Mouse (Mus musculus) MEL (cell line): Measurements from ENCODE around the gene S100a10.

Source experiments
- CTCF ChIP-seq, 3 experiments: IDR thresholded peaks in 2 of 3; conservative IDR thresholded peaks in 1 of 3; 2 replicates each; pipeline ENCODE4 v1.5.1; 2011 to 2012; ENCODE audit warnings: low read length in 3 of 3, low read depth in 2 of 3, mild to moderate bottlenecking in 2 of 3, improper control_type of control experiment in 1 of 3, inconsistent platforms in 1 of 3, mixed read lengths in 1 of 3, moderate library complexity in 1 of 3; ENCODE audit not compliant: control insufficient read depth in 1 of 3, insufficient read depth in 1 of 3, poor library complexity in 1 of 3, severe bottlenecking in 1 of 3
- GATA1 ChIP-seq: IDR thresholded peaks from 2 replicates; pipeline ENCODE4 v1.6.1; 2011; ENCODE audit warnings: low read depth, low read length, improper control_type of control experiment
- JUND ChIP-seq: IDR thresholded peaks from 2 replicates; pipeline ENCODE4 v1.6.1; 2011; ENCODE audit warnings: low read depth, mild to moderate bottlenecking, improper control_type of control experiment, low read length
- KAT2A ChIP-seq: conservative IDR thresholded peaks from 2 replicates; pipeline ENCODE4 v1.6.1; 2012; ENCODE audit warnings: low read depth, low read length, improper control_type of control experiment, inconsistent platforms
- MAFK ChIP-seq: IDR thresholded peaks from 2 replicates; pipeline ENCODE4 v1.6.1; 2011; ENCODE audit warnings: low read depth, mild to moderate bottlenecking, low read length, improper control_type of control experiment, borderline replicate concordance
- MXI1 ChIP-seq: IDR thresholded peaks from 2 replicates; pipeline ENCODE4 v1.6.1; 2011; ENCODE audit warnings: mild to moderate bottlenecking, low read depth, low read length, improper control_type of control experiment
- NRF1 ChIP-seq: IDR thresholded peaks from 2 replicates; pipeline ENCODE4 v1.6.1; 2014; ENCODE audit warnings: low read depth, mild to moderate bottlenecking, inconsistent platforms, low read length, improper control_type of control experiment, moderate library complexity; ENCODE audit not compliant: poor library complexity, insufficient read depth, severe bottlenecking
- POLR2A ChIP-seq, 2 experiments: IDR thresholded peaks; 2 replicates each; pipeline ENCODE4 v1.6.1; 2011 to 2012; ENCODE audit warnings: low read length in 2 of 2, mild to moderate bottlenecking in 2 of 2, control low read depth in 1 of 2, improper control_type of control experiment in 1 of 2, low read depth in 1 of 2, moderate library complexity in 1 of 2; ENCODE audit not compliant: control insufficient read depth in 1 of 2, insufficient read depth in 1 of 2, poor library complexity in 1 of 2
- TCF12 ChIP-seq: IDR thresholded peaks from 2 replicates; pipeline ENCODE4 v1.6.1; 2014; ENCODE audit warnings: low read depth, mild to moderate bottlenecking, inconsistent platforms, low read length, improper control_type of control experiment, moderate library complexity
- USF1 ChIP-seq: IDR thresholded peaks from 2 replicates; pipeline ENCODE4 v1.6.1; 2014; ENCODE audit warnings: low read depth, mild to moderate bottlenecking, inconsistent platforms, low read length, improper control_type of control experiment, moderate library complexity
- ZC3H11A ChIP-seq: IDR thresholded peaks from 2 replicates; pipeline ENCODE4 v1.6.1; 2012; ENCODE audit warnings: low read depth, mild to moderate bottlenecking, inconsistent platforms, low read length, improper control_type of control experiment
- ZNF384 ChIP-seq: IDR thresholded peaks from 2 replicates; pipeline ENCODE4 v1.6.1; 2012; ENCODE audit warnings: low read depth, mild to moderate bottlenecking, inconsistent platforms, low read length, improper control_type of control experiment

DNA sequence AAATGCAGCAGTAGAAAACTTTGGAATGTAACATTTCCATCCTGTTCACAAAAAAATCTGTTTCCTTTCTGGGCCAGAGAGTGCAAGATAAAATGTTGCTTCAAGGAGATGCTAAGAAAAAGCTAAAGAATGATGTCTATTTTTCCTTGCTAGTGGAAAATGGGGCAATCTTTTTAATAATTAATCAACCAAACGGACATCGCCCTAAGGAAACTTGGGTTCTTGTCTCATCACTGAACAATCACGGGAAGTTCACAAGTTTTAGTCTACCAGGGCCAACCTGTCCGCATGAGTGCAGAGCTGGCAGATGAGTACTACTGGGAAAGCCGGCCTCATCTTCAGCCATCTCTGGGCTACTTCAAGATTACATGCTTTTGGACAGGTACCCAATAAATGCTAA lies 34.7 kb downstream of the S100a10 start:
- no peak for TF ChIP-seq POLR2A (IDR thresholded peaks at IDR 0.05; ENCODE audit: control insufficient read depth in 1 of 2, insufficient read depth in 1 of 2, low read depth in 1 of 2, low read length in 2 of 2, poor library complexity in 1 of 2)
- TF ChIP-seq JUND: no peak
- no peak for TF ChIP-seq MXI1
- TF ChIP-seq ZNF384: no peak
- no peak for TF ChIP-seq MAFK
- no peak for TF ChIP-seq CTCF (IDR thresholded peaks at IDR 0.05 in 2 of 3, conservative IDR thresholded peaks at IDR 0.05 in 1 of 3; ENCODE audit: control insufficient read depth in 1 of 3, insufficient read depth in 1 of 3, low read depth in 2 of 3, low read length in 3 of 3, poor library complexity in 1 of 3, severe bottlenecking in 1 of 3)
- TF ChIP-seq GATA1: no peak
- TF ChIP-seq NRF1: no peak
- no peak for TF ChIP-seq ZC3H11A
- no peak for TF ChIP-seq KAT2A
- TF ChIP-seq USF1: no peak
- TF ChIP-seq TCF12: no peak
